Mouse (Mus musculus): ENCODE data around the gene Dgcr8. TPM values are rescaled to one million over a fixed set of nuclear protein-coding genes. Genes with fewer than 3 reads are reported as not detected.
"Not testable (repeated sequence)": the region's sequence is repeated elsewhere in the genome, so short reads cannot be mapped to it uniquely, and the experiment has no call there.

Gene Dgcr8
- polyA plus RNA-seq (2015; fragmentation: Nextera tagmentation; extraction: Ambion mirVana) = 28.5 and 32.2 TPM in 2 replicates

DNA sequence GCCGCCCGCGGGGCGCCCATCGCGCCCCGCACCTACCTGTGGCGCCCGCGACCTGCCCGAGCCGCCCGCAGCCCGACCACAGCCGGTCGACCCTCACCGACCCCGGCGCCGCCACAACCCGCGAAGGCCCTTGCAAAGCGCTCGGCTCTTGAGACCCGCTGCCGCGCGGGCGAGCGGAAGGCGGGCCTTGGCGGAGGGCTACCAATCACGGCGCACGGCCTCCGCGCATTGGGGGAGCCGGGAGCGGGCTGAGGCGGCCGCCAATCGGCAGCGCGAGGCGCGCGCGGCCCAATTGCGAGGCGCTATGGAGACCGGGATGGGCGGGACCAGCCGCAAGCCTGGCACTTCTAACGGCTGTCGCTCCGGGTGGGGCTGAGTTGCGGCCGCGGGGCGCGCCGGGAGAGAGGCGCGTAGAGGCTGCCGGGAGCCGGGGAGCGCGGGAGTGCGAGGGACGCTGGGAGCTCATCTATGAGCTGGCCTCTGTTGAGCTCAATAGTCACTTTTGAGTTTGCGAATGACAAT lies at the start of gene Dgcr8:
Dgcr8 (minus strand) TSS at position 180 of the 522 bp plus-strand sequence.
- under 1% methylated on average over 59 of the region's 71 CpGs for WGBS
- Histone ChIP-seq H3K4me3 (peak within 1 kb of the TSS; percentile 94), H3K9ac (peak within 1 kb of the TSS; percentile 96), H3K36me3 (peaks cover 17% of the 10 kb centered on the region), H3K27ac (peak within 1 kb of the TSS; percentile 95), H3K4me1 (peaks cover 22% of the 10 kb centered on the region), H3K4me2 (peak within 1 kb of the TSS; percentile 91), H3K9me3 (no peaks in the 10 kb centered on the region), H3K27me3 (no peaks in the 10 kb centered on the region)
- peak; percentile 100 for ATAC-seq (ENCODE audit: borderline replicate concordance, extremely low read depth, low FRiP score, low TSS enrichment)

- peaks cover 9% of the 10 kb centered on the region; the same call in 1 of the 2 replicates for H3K4me1 ChIP-seq
- no peak overlapping the region for H3K4me2 ChIP-seq
- WGBS = 84% methylated on average over 4 of the region's 4 CpGs
- no peaks in the 10 kb centered on the region for H3K27me3 ChIP-seq
- H3K9me3 ChIP-seq = no peaks in the 10 kb centered on the region
- no peak for ATAC-seq (ENCODE audit: borderline replicate concordance, extremely low read depth, low FRiP score, low TSS enrichment)
- no peak overlapping the region for H3K9ac ChIP-seq
- no peak overlapping the region for H3K27ac ChIP-seq
- H3K4me3 ChIP-seq = no peak overlapping the region
- no peaks in the 10 kb centered on the region for H3K36me3 ChIP-seq
Measured at GRCm38 (mm10) chr16:18337261-18337660, 48.2 kb upstream of the Dgcr8 start.

DNA sequence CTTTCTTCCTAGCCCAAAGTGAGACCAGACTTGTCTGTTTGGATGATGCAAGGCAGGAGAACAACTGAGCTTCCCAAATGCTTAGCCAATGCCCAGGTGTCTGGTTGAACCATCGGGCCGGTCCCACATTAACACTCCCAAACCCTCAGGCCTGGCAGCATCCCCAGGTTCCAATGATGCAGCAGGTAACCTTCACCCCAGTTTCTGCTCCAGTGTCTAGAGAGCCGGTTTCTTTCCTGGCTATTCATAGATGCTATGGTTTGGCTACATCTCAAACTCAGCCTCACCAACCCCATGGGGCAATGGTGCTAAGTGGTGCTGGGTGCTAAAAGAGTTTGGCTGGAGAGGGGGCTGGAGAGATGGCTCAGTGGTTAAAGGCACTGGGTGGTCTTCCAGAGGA lies 46.9 kb upstream of the Dgcr8 start:
- H3K9me3 ChIP-seq = no peaks in the 10 kb centered on the region
- no peak overlapping the region for H3K27ac ChIP-seq
- ATAC-seq (ENCODE audit: borderline replicate concordance, extremely low read depth, low FRiP score, low TSS enrichment) = no peak
- no peaks in the 10 kb centered on the region for H3K27me3 ChIP-seq
- peaks cover 9% of the 10 kb centered on the region; the same call in 1 of the 2 replicates for H3K4me1 ChIP-seq
- H3K36me3 ChIP-seq = no peaks in the 10 kb centered on the region
- H3K4me2 ChIP-seq = no peak overlapping the region
- no peak overlapping the region for H3K9ac ChIP-seq
- H3K4me3 ChIP-seq = no peak overlapping the region
- WGBS = 96% methylated on average over 3 of the region's 3 CpGs

GRCm38 (mm10) chr16:18333976-18334375 lies 44.9 kb upstream of the Dgcr8 start:
- Histone ChIP-seq H3K27ac (no peak overlapping the region), H3K9me3 (no peaks in the 10 kb centered on the region), H3K4me3 (no peak overlapping the region), H3K4me2 (no peak overlapping the region), H3K27me3 (no peaks in the 10 kb centered on the region), H3K36me3 (no peaks in the 10 kb centered on the region), H3K4me1 (no peaks in the 10 kb centered on the region), H3K9ac (no peak overlapping the region)
- no peak for ATAC-seq (ENCODE audit: borderline replicate concordance, extremely low read depth, low FRiP score, low TSS enrichment)
- 78% methylated on average over 3 of the region's 3 CpGs for WGBS

DNA sequence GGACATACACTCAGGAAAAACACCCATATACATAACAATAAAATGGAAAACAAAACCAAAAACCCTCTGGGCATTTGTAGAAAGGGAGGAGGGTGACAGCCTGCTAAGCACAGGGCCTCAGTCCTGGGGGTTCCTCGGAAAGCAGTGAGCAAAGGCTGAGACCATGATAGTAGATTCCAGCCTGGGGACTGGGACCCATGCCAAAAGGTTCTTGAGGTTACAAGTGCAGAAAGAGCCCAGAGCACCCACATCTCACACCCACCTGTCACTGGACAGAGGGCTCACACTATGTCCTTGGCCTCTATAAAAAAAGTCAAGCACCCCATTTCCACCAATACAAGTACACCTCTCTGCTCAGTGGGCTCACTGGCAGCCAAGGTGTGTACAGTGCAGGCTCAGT lies 39.5 kb upstream of the Dgcr8 start:
- no peak for ATAC-seq (ENCODE audit: borderline replicate concordance, extremely low read depth, low FRiP score, low TSS enrichment)
- WGBS = 65% methylated on average over 1 of the region's 1 CpGs
- H3K9ac ChIP-seq = no peak overlapping the region
- no peak overlapping the region for H3K4me3 ChIP-seq
- H3K4me2 ChIP-seq = no peak overlapping the region
- no peaks in the 10 kb centered on the region for H3K36me3 ChIP-seq
- no peaks in the 10 kb centered on the region for H3K27me3 ChIP-seq
- H3K9me3 ChIP-seq = no peaks in the 10 kb centered on the region
- no peak overlapping the region for H3K27ac ChIP-seq
- H3K4me1 ChIP-seq = no peaks in the 10 kb centered on the region

DNA sequence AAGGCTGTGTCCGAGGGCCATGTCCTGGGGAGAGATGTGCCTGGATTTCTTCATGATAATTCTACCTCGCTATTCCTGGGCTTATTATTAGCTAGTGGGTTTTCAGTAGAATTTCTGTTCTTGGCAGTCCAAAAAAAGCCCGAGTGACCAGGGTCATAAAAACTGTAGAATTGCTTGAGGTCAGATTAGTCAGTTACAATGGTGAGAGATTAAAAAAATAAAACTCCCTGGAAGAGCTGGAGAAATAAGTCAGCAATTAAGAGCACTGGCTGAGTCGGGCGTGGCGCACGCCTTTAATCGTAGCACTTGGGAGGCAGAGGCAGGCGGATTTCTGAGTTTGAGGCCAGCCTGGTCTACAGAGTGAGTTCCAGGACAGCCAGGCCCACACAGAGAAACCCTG lies 38.9 kb upstream of the Dgcr8 start:
- no peak for ATAC-seq (ENCODE audit: borderline replicate concordance, extremely low read depth, low FRiP score, low TSS enrichment)
- no peak overlapping the region for H3K4me2 ChIP-seq
- 95% methylated on average over 9 of the region's 9 CpGs for WGBS
- H3K9me3 ChIP-seq = no peaks in the 10 kb centered on the region
- H3K27ac ChIP-seq = no peak overlapping the region
- no peaks in the 10 kb centered on the region for H3K4me1 ChIP-seq
- no peak overlapping the region for H3K4me3 ChIP-seq
- H3K36me3 ChIP-seq = no peaks in the 10 kb centered on the region
- H3K9ac ChIP-seq = no peak overlapping the region
- H3K27me3 ChIP-seq = no peaks in the 10 kb centered on the region

DNA sequence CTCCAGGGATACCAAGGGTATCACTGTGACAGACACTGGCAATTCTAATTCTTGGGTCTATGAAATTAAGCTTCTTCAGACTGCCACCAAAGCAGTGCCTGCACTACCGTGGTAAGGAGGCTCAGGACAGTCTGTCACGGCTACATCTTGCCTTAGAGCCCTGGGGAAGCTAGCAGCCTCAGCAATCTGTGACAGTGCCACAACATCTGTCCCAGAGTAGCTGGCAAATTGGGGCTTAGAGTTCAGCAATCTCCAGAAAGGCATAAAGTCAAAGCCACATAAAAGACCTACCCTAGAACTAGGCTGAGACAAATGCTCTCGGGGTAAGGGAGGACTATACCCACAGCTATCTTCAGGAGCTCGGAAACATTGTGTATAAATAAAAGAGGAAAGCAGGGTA lies 36.7 kb upstream of the Dgcr8 start:
- no peak overlapping the region for H3K4me3 ChIP-seq
- H3K9me3 ChIP-seq = no peaks in the 10 kb centered on the region
- ATAC-seq (ENCODE audit: borderline replicate concordance, extremely low read depth, low FRiP score, low TSS enrichment) = no peak
- H3K4me1 ChIP-seq = no peaks in the 10 kb centered on the region
- no peaks in the 10 kb centered on the region for H3K27me3 ChIP-seq
- H3K36me3 ChIP-seq = no peaks in the 10 kb centered on the region
- no peak overlapping the region for H3K27ac ChIP-seq
- no peak overlapping the region for H3K4me2 ChIP-seq
- WGBS = 55% methylated on average over 4 of the region's 4 CpGs
- no peak overlapping the region for H3K9ac ChIP-seq

- Histone ChIP-seq H3K9ac (no peak overlapping the region), H3K27ac (no peak overlapping the region), H3K4me2 (no peak overlapping the region), H3K4me1 (no peaks in the 10 kb centered on the region), H3K36me3 (no peaks in the 10 kb centered on the region), H3K4me3 (no peak overlapping the region), H3K27me3 (no peaks in the 10 kb centered on the region), H3K9me3 (no peaks in the 10 kb centered on the region)
- ATAC-seq (ENCODE audit: borderline replicate concordance, extremely low read depth, low FRiP score, low TSS enrichment) = no peak
- WGBS = 76% methylated on average over 6 of the region's 6 CpGs
Measured at GRCm38 (mm10) chr16:18324031-18324430, 35.0 kb upstream of the Dgcr8 start.

- no peak overlapping the region for H3K9ac ChIP-seq
- no peaks in the 10 kb centered on the region for H3K9me3 ChIP-seq
- H3K4me2 ChIP-seq = no peak overlapping the region
- ATAC-seq (ENCODE audit: borderline replicate concordance, extremely low read depth, low FRiP score, low TSS enrichment) = no peak
- H3K4me1 ChIP-seq = no peaks in the 10 kb centered on the region
- no peak overlapping the region for H3K27ac ChIP-seq
- H3K27me3 ChIP-seq = no peaks in the 10 kb centered on the region
- WGBS = 60% methylated on average over 2 of the region's 2 CpGs
- no peaks in the 10 kb centered on the region for H3K36me3 ChIP-seq
- H3K4me3 ChIP-seq = no peak overlapping the region
Measured at GRCm38 (mm10) chr16:18323460-18323859, 34.4 kb upstream of the Dgcr8 start.

DNA sequence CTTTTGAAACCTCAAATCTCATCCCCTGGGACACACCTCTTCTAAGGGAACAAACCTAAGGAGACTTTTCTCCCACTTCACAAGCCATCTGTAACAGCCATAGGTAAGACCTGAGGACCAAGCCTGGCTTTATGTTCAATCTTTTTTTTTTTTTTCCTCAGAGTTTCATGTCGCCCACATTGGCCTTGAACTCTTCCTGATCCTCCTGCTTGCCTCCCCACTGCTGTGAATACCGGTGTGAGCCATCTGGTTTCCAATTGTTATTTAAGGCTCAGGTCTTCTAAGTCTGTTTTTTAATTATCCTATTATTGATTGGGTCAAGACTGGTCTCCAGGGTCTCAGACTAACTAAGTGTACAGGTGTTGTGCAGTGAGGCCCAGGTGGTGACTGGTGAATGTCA lies 32.4 kb upstream of the Dgcr8 start:
- Histone ChIP-seq H3K36me3 (no peaks in the 10 kb centered on the region), H3K27ac (no peak overlapping the region), H3K9ac (no peak overlapping the region), H3K4me1 (no peaks in the 10 kb centered on the region), H3K4me3 (no peak overlapping the region), H3K9me3 (no peaks in the 10 kb centered on the region), H3K4me2 (no peak overlapping the region), H3K27me3 (no peaks in the 10 kb centered on the region)
- ATAC-seq (ENCODE audit: borderline replicate concordance, extremely low read depth, low FRiP score, low TSS enrichment) = no peak
- WGBS = 71% methylated on average over 2 of the region's 2 CpGs

GRCm38 (mm10) chr16:18318992-18319391 lies 29.9 kb upstream of the Dgcr8 start:
- Histone ChIP-seq H3K4me3 (no peak overlapping the region), H3K9ac (no peak overlapping the region), H3K4me2 (no peak overlapping the region), H3K9me3 (no peaks in the 10 kb centered on the region), H3K27ac (no peak overlapping the region), H3K4me1 (no peaks in the 10 kb centered on the region), H3K36me3 (no peaks in the 10 kb centered on the region), H3K27me3 (no peaks in the 10 kb centered on the region)
- no peak for ATAC-seq (ENCODE audit: borderline replicate concordance, extremely low read depth, low FRiP score, low TSS enrichment)
- 72% methylated on average over 3 of the region's 3 CpGs for WGBS

GRCm38 (mm10) chr16:18308159-18308558 lies 19.1 kb upstream of the Dgcr8 start:
- WGBS = 93% methylated on average over 1 of the region's 1 CpGs
- no peak overlapping the region for H3K27ac ChIP-seq

GRCm38 (mm10) chr16:18289614-18290013 lies 568 bp upstream of the Dgcr8 start:
- Histone ChIP-seq H3K27ac (peak overlapping the region; percentile 67), H3K4me2 (peak overlapping the region; percentile 49), H3K4me3 (peak overlapping the region; percentile 94), H3K36me3 (peaks cover 13% of the 10 kb centered on the region), H3K4me1 (peaks cover 22% of the 10 kb centered on the region), H3K9ac (peak overlapping the region; percentile 44)
- 4% methylated on average over 10 of the region's 10 CpGs for WGBS
- H3K27me3 ChIP-seq; H3K9me3 ChIP-seq; ATAC-seq (ENCODE audit: borderline replicate concordance, extremely low read depth, low FRiP score, low TSS enrichment): not testable (repeated sequence)

More at GRCm38 (mm10) chr16:18308159-18308558, 19.1 kb upstream of the Dgcr8 start:
- no peaks in the 10 kb centered on the region for H3K9me3 ChIP-seq
- H3K4me1 ChIP-seq = no peaks in the 10 kb centered on the region
- H3K4me2 ChIP-seq = no peak overlapping the region
- no peaks in the 10 kb centered on the region for H3K36me3 ChIP-seq
- no peak for ATAC-seq (ENCODE audit: borderline replicate concordance, extremely low read depth, low FRiP score, low TSS enrichment)
- H3K27me3 ChIP-seq = no peaks in the 10 kb centered on the region
- no peak overlapping the region for H3K4me3 ChIP-seq
- H3K9ac ChIP-seq = no peak overlapping the region
